Mouse (Mus musculus): ENCODE results near the gene Skil. TPM values are rescaled to one million over a fixed set of nuclear protein-coding genes. Genes with fewer than 3 reads are reported as not detected.

Gene Skil
- polyA plus RNA-seq (2015; fragmentation: Nextera tagmentation; extraction: Ambion mirVana): 10.0 and 10.3 TPM in 2 replicates

GRCm38 (mm10) chr3:31094531-31095178 lies at the start of gene Skil:
Gene Skil (plus strand): TSS chr3:31095058.
- Histone ChIP-seq H3K27ac (ENCODE audit: low read length) (peak within 1 kb of the TSS; percentile 99), H3K4me2 (ENCODE audit: low read depth, low read length) (peak within 1 kb of the TSS; percentile 91), H3K9me3 (replicated peaks; ENCODE audit: control insufficient read depth, low read length) (no peaks in the 10 kb centered on the region), H3K27me3 (ENCODE audit: control insufficient read depth, insufficient read depth, low read length) (no peaks in the 10 kb centered on the region), H3K4me1 (ENCODE audit: control insufficient read depth, insufficient read depth, low read length) (peaks cover 22% of the 10 kb centered on the region), H3K4me3 (ENCODE audit: low read length) (peak within 1 kb of the TSS; percentile 81), H3K36me3 (ENCODE audit: control insufficient read depth, insufficient read depth) (no peaks in the 10 kb centered on the region; the same call in 1 of the 2 replicates), H3K9ac (ENCODE audit: low read length) (peak within 1 kb of the TSS; percentile 90)
- ATAC-seq (replicated peaks; ENCODE audit: extremely low read depth, insufficient read depth, low FRiP score): peak; percentile 95
- WGBS: under 1% methylated on average over 71 of the region's 109 CpGs

GRCm38 (mm10) chr3:31047263-31047662 lies 47.6 kb upstream of the Skil start:
- Histone ChIP-seq H3K4me1 (ENCODE audit: control insufficient read depth, insufficient read depth, low read length) (no peaks in the 10 kb centered on the region), H3K9ac (ENCODE audit: low read length) (no peak overlapping the region), H3K27me3 (ENCODE audit: control insufficient read depth, insufficient read depth, low read length) (no peaks in the 10 kb centered on the region), H3K27ac (ENCODE audit: low read length) (no peak overlapping the region), H3K9me3 (replicated peaks; ENCODE audit: control insufficient read depth, low read length) (no peaks in the 10 kb centered on the region), H3K36me3 (ENCODE audit: control insufficient read depth, insufficient read depth) (peaks cover 18% of the 10 kb centered on the region), H3K4me3 (ENCODE audit: low read length) (no peak overlapping the region), H3K4me2 (ENCODE audit: low read depth, low read length) (no peak overlapping the region)
- ATAC-seq (replicated peaks; ENCODE audit: extremely low read depth, insufficient read depth, low FRiP score): no peak
- WGBS: 72% methylated on average over 3 of the region's 3 CpGs

GRCm38 (mm10) chr3:31049087-31049486 lies 45.8 kb upstream of the Skil start:
- Histone ChIP-seq H3K4me2 (ENCODE audit: low read depth, low read length) (no peak overlapping the region), H3K27ac (ENCODE audit: low read length) (no peak overlapping the region), H3K27me3 (ENCODE audit: control insufficient read depth, insufficient read depth, low read length) (no peaks in the 10 kb centered on the region), H3K9ac (ENCODE audit: low read length) (no peak overlapping the region), H3K4me3 (ENCODE audit: low read length) (no peak overlapping the region), H3K9me3 (replicated peaks; ENCODE audit: control insufficient read depth, low read length) (no peaks in the 10 kb centered on the region), H3K4me1 (ENCODE audit: control insufficient read depth, insufficient read depth, low read length) (no peaks in the 10 kb centered on the region), H3K36me3 (ENCODE audit: control insufficient read depth, insufficient read depth) (peaks cover 10% of the 10 kb centered on the region; the same call in 1 of the 2 replicates)
- no peak for ATAC-seq (replicated peaks; ENCODE audit: extremely low read depth, insufficient read depth, low FRiP score)
- 83% methylated on average over 5 of the region's 5 CpGs for WGBS

GRCm38 (mm10) chr3:31050375-31050774 lies 44.5 kb upstream of the Skil start:
- no peak for ATAC-seq (replicated peaks; ENCODE audit: extremely low read depth, insufficient read depth, low FRiP score)
- no peak overlapping the region for H3K4me3 ChIP-seq (ENCODE audit: low read length)
- H3K9ac ChIP-seq (ENCODE audit: low read length): no peak overlapping the region
- no peak overlapping the region for H3K27ac ChIP-seq (ENCODE audit: low read length)
- WGBS: 65% methylated on average over 7 of the region's 7 CpGs
- no peaks in the 10 kb centered on the region for H3K9me3 ChIP-seq (replicated peaks; ENCODE audit: control insufficient read depth, low read length)
- peaks cover 8% of the 10 kb centered on the region; the same call in 1 of the 2 replicates for H3K36me3 ChIP-seq (ENCODE audit: control insufficient read depth, insufficient read depth)
- no peaks in the 10 kb centered on the region for H3K27me3 ChIP-seq (ENCODE audit: control insufficient read depth, insufficient read depth, low read length)
- H3K4me1 ChIP-seq (ENCODE audit: control insufficient read depth, insufficient read depth, low read length): peaks cover 5% of the 10 kb centered on the region
- no peak overlapping the region for H3K4me2 ChIP-seq (ENCODE audit: low read depth, low read length)

- Histone ChIP-seq H3K9ac (ENCODE audit: low read length) (no peak overlapping the region), H3K4me2 (ENCODE audit: low read depth, low read length) (no peak overlapping the region), H3K27ac (ENCODE audit: low read length) (no peak overlapping the region), H3K4me1 (ENCODE audit: control insufficient read depth, insufficient read depth, low read length) (peaks cover 5% of the 10 kb centered on the region), H3K4me3 (ENCODE audit: low read length) (no peak overlapping the region), H3K9me3 (replicated peaks; ENCODE audit: control insufficient read depth, low read length) (no peaks in the 10 kb centered on the region), H3K27me3 (ENCODE audit: control insufficient read depth, insufficient read depth, low read length) (no peaks in the 10 kb centered on the region), H3K36me3 (ENCODE audit: control insufficient read depth, insufficient read depth) (peaks cover 8% of the 10 kb centered on the region; the same call in 1 of the 2 replicates)
- WGBS: 74% methylated on average over 9 of the region's 9 CpGs
- no peak for ATAC-seq (replicated peaks; ENCODE audit: extremely low read depth, insufficient read depth, low FRiP score)
Observed at GRCm38 (mm10) chr3:31051730-31052129, 43.1 kb upstream of the Skil start.

- Histone ChIP-seq H3K27ac (ENCODE audit: low read length) (0 out of 2 replicates have a peak overlapping the region, but pooled peaks have one; percentile 14), H3K9ac (ENCODE audit: low read length) (no peak overlapping the region), H3K4me2 (ENCODE audit: low read depth, low read length) (no peak overlapping the region), H3K27me3 (ENCODE audit: control insufficient read depth, insufficient read depth, low read length) (no peaks in the 10 kb centered on the region), H3K4me1 (ENCODE audit: control insufficient read depth, insufficient read depth, low read length) (peaks cover 5% of the 10 kb centered on the region), H3K4me3 (ENCODE audit: low read length) (no peak overlapping the region), H3K9me3 (replicated peaks; ENCODE audit: control insufficient read depth, low read length) (no peaks in the 10 kb centered on the region), H3K36me3 (ENCODE audit: control insufficient read depth, insufficient read depth) (peaks cover 6% of the 10 kb centered on the region; the same call in 1 of the 2 replicates)
- no peak for ATAC-seq (replicated peaks; ENCODE audit: extremely low read depth, insufficient read depth, low FRiP score)
- 88% methylated on average over 9 of the region's 9 CpGs for WGBS
Observed at GRCm38 (mm10) chr3:31053191-31053590, 41.7 kb upstream of the Skil start.

GRCm38 (mm10) chr3:31054888-31055287 lies 40.0 kb upstream of the Skil start:
- Histone ChIP-seq H3K36me3 (ENCODE audit: control insufficient read depth, insufficient read depth) (peaks cover 6% of the 10 kb centered on the region; the same call in 1 of the 2 replicates), H3K9me3 (replicated peaks; ENCODE audit: control insufficient read depth, low read length) (no peaks in the 10 kb centered on the region), H3K9ac (ENCODE audit: low read length) (no peak overlapping the region), H3K4me1 (ENCODE audit: control insufficient read depth, insufficient read depth, low read length) (peaks cover 5% of the 10 kb centered on the region), H3K4me2 (ENCODE audit: low read depth, low read length) (no peak overlapping the region), H3K4me3 (ENCODE audit: low read length) (no peak overlapping the region), H3K27ac (ENCODE audit: low read length) (peak overlapping the region; percentile 67), H3K27me3 (ENCODE audit: control insufficient read depth, insufficient read depth, low read length) (no peaks in the 10 kb centered on the region)
- no peak for ATAC-seq (replicated peaks; ENCODE audit: extremely low read depth, insufficient read depth, low FRiP score)
- WGBS: 55% methylated on average over 8 of the region's 8 CpGs

GRCm38 (mm10) chr3:31056047-31056650 lies 38.7 kb upstream of the Skil start:
- 16% methylated on average over 17 of the region's 17 CpGs for WGBS

More at GRCm38 (mm10) chr3:31056047-31056650, 38.7 kb upstream of the Skil start:
- H3K27ac ChIP-seq (ENCODE audit: low read length): peak overlapping the region; percentile 97
- no peaks in the 10 kb centered on the region; the same call in 1 of the 2 replicates for H3K36me3 ChIP-seq (ENCODE audit: control insufficient read depth, insufficient read depth)
- H3K9me3 ChIP-seq (replicated peaks; ENCODE audit: control insufficient read depth, low read length): no peaks in the 10 kb centered on the region
- peak overlapping the region; percentile 79 for H3K9ac ChIP-seq (ENCODE audit: low read length)
- H3K4me3 ChIP-seq (ENCODE audit: low read length): peak overlapping the region; percentile 74
- no peaks in the 10 kb centered on the region for H3K27me3 ChIP-seq (ENCODE audit: control insufficient read depth, insufficient read depth, low read length)
- peak overlapping the region; percentile 80 for H3K4me2 ChIP-seq (ENCODE audit: low read depth, low read length)
- peak; percentile 53 for ATAC-seq (replicated peaks; ENCODE audit: extremely low read depth, insufficient read depth, low FRiP score)
- peaks cover 5% of the 10 kb centered on the region for H3K4me1 ChIP-seq (ENCODE audit: control insufficient read depth, insufficient read depth, low read length)

Measured in heart, embryonic 16.5 days (tissue).